In the genomic region with DNA sequence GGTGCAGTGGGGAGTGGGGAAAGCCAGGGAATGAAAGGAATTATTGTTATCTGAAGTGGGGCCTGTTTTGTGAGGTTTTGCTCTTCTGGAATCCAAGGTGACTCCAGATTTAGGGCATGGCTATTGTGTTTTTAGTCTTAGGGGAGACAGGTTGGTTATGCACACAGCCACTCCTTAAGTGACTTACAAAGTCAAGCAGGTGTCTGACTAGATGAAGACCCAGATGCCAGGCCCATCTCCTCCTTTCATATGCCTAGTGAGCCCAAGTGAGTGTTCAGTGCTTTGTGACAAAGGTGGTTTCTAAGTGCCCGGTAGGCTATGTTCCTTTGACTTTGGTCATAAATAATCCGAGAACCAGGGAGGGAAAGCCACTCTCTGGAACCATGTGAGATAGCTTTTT, we compare ENCODE assay signal across 20 mouse cellular contexts.
"Had no signal": no experiment of that assay in that cellular context is flagged by ENCODE, and none has a peak within 500 bp of the region (broad histone marks: within the 10 kb centered on the region; RNA-seq: fewer than 3 reads in every experiment).

No protein-coding gene starts in this region.

- H3K27me3 ChIP-seq: lung, embryonic 15.5 days; megakaryocyte, embryonic 14.5 days; midbrain, embryonic 13.5 days; midbrain, embryonic 15.5 days; neural tube, embryonic 13.5 days; neural tube, embryonic 15.5 days had no signal

- DNase-seq: lung, adult 2 months; lung, postnatal 14 days; lung, postnatal 36 days; retina, postnatal 1 day; right cerebral cortex, adult 18-20 months; right cerebral cortex, postnatal 25 days; right cerebral cortex, postnatal 4 days; spleen, adult 18-20 months; thymus, adult 18-20 months; thymus, postnatal 14 days; thymus, postnatal 36 days had no signal

- H3K27ac ChIP-seq: lung, embryonic 15.5 days; macrophage; midbrain, embryonic 13.5 days; midbrain, embryonic 15.5 days; neural tube, embryonic 13.5 days; neural tube, embryonic 15.5 days had no signal

- H3K4me3 ChIP-seq: lung, embryonic 15.5 days; megakaryocyte, embryonic 14.5 days; midbrain, embryonic 13.5 days; midbrain, embryonic 15.5 days; neural tube, embryonic 13.5 days; neural tube, embryonic 15.5 days had no signal

- H3K4me2 ChIP-seq: lung, embryonic 15.5 days; midbrain, embryonic 11.5 days; midbrain, embryonic 13.5 days; midbrain, embryonic 15.5 days; neural tube, embryonic 13.5 days; neural tube, embryonic 15.5 days had no signal

- H3K9me3 ChIP-seq: lung, embryonic 15.5 days; midbrain, embryonic 13.5 days; neural tube, embryonic 13.5 days; neural tube, embryonic 15.5 days had no signal

- H3K4me1 ChIP-seq: lung, embryonic 15.5 days; megakaryocyte, embryonic 14.5 days; midbrain, embryonic 13.5 days; midbrain, embryonic 15.5 days had no signal

- ATAC-seq: lung, postnatal 0 days; midbrain, embryonic 13.5 days; midbrain, embryonic 15.5 days had no signal

- H3K9ac ChIP-seq: lung, embryonic 15.5 days; midbrain, embryonic 13.5 days; midbrain, embryonic 15.5 days; neural tube, embryonic 13.5 days; neural tube, embryonic 15.5 days had no signal

- H3K36me3 ChIP-seq: lung, embryonic 15.5 days; midbrain, embryonic 13.5 days; midbrain, embryonic 15.5 days; neural tube, embryonic 13.5 days; neural tube, embryonic 15.5 days had no signal
